Mouse (Mus musculus) CH12F3 (cell line): Measurements from ENCODE around the gene Rcc1.
"Not testable (repeated sequence)": the region's sequence is repeated elsewhere in the genome, so short reads cannot be mapped to it uniquely, and the experiment has no call there.

Experiments used
- in situ Hi-C: fragments of 300-500 bp; cut with MboI; formaldehyde crosslinking; loops from 2 replicates; pipeline ENCODE4 v1.14.3; 2020; ENCODE audit warnings: low sequenced_read_pairs

Rcc1 gene

DNA sequence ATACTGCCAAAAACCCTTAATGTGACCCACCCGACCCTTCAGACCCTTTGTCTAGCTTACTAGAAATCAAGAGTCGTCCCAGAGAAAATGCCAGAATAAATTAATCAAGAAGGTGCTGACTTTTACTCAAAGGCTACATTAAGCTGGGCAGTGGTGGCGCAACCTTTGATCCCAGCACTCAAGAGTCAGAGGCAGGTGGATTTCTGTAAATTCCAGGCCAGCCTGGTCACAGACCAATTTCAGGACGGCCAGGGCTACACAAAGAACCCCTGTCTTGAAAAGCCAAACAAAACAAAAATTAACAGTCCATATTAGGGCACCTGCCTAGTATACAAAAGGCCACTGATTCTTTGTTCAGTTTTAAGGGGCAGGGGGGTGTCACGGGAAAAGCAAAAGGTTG, 26.9 kb downstream of the Rcc1 start:
- in situ Hi-C loops = no loop called here

DNA sequence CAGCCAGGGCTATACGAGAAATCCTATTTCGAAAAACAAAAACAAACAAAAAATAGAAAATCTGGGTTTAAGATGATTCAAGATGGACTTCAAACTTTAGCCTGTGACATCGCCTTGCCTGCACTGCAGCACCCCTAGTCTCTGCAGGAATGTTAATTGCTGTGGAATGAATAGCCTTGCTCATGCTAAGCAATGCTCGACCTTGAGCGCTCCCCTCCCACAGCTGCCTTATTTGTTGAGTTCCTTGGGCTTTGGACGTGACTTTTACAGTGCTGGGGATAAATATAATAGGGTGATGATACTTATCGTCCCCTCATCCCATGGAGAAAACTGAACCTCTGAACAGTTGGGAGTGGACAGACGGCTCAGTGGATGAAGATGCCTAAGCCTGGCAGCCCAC, 37.7 kb downstream of the Rcc1 start:
- in situ Hi-C loops = no loop called here

DNA sequence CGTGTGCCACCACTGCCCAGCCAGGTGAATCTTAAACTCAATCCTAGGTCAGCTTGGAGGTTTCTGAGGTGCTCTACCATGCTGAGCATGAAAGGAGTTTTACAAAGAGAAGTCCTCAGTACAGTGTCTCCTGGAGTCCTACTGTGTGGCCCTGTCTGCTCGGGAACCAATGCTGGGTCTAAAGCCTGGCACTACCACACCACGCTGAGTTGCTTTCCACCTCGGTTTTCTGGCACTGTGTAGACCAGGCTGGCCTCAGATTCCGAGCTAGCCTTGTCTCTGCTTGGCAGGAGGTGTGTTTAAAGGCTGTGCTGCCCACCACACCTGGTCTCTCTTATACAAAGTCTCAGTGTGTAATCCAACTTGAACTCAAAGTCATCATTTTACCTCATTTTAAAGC, 40.8 kb downstream of the Rcc1 start:
- in situ Hi-C loops = no loop called here

DNA sequence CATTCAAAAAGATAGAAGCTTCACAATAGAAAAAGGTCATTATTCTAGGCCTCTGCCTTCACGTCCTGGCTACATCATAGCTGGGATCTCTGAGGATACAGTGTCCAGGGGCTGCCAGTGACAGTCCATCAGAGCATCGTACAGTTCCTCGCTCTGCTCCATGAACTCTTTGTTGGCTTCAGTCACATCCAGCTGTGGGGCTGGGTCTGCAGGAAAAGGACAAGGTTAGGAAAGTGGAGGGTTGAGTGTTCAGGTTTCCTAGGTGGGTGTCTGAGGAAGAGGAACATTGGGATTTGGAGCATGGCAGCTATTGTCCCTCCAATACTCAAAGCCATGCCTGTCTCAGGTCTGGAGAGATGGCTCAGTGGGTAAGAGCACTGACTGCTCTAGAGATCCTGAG, 41.6 kb downstream of the Rcc1 start:
- in situ Hi-C loops = no loop called here

DNA sequence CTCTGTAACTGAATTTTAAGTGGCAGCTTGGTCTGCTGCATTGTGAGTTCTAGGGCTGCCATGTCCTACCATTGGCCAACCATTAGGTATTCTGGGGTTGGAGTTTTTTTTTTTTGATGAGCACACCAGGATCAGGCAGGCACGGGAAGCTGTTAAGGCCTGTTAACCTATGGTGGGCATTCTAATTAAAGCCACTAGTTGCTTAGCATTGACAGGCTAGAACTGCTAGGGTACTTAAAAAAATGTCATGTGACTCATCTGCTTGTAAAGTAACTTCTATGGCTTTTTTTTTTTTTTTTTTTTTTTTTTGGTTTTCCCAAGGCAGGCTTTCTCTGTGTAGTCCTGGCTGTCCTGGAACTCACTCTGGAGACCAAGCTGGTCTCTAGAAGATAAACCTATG, 42.2 kb downstream of the Rcc1 start:
- in situ Hi-C loops = no loop called here

DNA sequence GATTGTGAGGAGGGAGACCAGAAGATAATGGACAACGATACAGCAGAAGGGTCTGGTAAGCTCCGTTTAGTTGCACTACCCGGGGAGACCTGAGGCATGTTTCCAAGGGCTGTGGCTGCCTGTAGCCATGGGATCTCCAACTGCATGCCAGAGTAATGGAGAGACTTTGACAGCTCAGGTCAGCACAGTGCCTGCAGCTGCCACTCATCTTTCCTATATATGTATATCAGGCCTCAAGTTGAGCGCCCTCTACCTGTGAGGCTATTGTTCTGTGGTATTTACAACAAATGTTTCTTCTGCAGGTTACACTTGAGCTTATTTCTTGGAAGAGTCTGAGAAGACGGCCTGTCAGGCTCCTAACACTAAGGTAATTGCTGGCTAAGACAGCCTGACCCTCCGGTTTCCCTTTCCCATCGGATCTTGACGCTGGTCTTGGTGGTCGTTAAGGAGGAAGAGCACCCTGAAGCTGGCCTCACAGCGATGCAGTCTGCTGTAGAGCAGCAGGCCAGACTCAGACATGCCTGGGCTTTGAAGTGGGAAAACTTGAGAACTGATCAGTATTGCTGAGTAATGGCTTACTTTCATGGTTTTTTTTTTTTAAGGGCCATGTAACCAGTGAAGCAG, 43.4 kb downstream of the Rcc1 start:
- in situ Hi-C loops = no loop called here

DNA sequence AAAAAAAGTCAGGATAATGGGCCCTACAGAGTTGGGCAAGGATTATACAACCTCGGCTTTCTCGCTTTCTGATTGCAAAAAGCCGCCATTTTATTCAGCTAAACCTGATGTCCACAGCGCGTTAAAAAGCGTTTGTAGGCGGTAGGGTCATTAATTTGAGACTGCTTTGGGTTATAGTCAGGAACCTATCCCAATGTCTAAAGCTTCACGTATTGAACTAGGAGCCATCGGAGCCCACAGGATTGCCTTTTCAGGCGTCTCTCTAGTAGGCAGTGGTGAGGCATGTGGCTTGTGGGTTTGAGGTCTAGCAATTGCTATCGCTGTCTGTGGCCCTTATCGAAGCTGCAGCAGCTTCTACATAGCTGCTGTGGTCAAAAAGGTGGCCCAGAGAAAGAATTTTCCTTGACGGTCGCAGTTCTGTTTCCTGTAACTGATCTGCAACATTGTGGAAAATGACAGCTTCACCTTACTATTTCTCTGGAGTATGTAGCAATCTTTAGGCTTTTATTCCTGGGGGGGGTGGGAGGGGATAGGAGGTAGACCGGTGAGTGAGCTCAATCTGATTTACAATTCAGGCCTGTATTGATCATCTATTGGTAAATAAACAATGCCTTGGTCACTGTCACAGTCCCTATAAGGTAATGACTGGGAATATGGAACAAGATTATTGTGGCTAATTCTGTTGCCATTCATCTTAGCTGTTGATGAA, 44.1 kb downstream of the Rcc1 start:
- in situ Hi-C loops = no loop called here

DNA sequence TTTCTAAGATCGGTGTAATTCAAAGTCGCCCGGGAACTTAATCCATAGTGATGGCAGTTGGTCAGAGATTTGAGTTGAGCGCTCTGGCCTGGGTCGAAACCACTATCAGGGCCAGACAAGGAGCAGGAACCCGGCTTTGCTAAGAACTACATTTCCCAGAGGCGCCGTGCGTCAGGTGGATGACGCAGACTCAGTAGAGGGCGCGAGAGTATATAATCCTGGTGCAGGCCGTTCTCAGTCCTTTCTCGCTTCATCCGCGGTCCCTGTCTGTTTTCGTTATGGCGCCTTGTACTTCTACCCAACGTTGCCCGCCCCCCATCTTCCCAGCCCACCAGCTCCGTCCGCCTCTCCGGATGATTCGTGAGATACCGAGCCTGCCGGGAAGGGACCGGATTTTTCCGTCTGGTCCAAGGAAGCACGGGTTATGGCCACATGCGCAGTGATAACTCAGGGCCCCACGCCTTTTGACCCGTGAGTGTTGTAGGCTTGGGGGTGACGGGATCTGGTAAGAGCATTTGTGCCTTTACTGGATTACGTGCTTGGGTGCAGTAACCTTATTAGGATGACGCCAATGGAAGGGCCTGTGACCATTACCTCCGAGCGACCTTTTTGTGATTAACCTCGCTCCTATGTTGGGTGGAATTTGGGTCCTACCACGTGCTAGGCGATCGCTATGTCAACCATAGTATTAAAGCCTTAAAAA, 44.8 kb downstream of the Rcc1 start:
- in situ Hi-C loops = no loop called here

DNA sequence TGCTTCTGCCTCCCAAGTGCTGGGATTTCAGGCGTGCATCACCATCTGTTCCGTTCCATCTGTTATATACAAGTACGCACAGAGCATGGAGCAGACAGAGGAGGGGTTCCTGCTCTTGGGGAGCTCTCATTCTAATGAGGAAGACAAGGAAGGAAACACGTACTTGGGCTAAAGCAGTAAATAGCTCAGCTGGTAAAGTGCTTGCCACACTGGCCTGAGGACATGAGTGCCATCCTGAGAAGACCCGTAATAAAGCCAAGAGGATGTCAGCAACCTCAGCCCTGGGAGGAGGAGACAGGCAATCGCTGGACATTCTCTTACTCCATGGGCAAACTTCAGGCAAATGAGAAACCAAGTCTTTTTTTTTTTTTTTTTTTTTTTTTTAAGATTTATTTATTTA, 47.4 kb downstream of the Rcc1 start:
- in situ Hi-C loops = no loop called here

DNA sequence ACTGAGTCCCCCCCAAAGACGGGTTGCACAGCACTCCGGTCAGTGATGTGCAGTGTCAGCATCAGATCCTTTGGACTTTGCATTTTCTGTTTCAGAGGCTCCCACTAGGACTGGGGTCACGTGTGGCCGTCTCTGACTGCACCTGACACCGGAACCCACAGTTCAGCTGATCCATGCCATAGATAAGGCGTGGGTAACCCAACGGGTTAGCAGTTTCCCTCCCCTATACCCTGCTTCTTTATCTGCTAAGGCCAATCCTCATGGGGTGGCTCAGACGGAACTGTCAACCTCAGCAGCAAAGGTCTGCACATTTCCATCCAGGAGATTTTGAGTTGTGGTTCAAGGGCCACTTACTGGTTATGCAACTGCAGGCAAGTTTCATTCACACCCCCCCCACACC, 48.1 kb downstream of the Rcc1 start:
- in situ Hi-C loops = no loop called here

DNA sequence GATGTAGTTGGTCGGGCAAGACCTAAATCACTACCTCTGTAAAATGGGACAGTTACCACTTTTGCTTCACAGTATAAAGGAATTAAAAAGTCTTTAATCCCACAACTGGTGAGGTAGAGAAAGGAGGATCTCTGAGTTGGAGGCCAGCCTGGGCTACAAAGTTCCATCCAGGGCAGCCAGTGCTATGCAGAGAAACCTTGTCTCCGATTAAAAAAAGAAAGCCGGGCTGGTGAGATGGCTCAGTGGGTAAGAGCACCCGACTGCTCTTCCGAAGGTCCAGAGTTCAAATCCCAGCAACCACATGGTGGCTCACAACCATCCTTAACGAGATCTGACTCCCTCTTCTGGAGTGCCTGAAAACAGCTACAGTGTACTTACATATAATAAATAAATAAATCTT, 49.9 kb downstream of the Rcc1 start:
- in situ Hi-C loops = not testable (repeated sequence)

DNA sequence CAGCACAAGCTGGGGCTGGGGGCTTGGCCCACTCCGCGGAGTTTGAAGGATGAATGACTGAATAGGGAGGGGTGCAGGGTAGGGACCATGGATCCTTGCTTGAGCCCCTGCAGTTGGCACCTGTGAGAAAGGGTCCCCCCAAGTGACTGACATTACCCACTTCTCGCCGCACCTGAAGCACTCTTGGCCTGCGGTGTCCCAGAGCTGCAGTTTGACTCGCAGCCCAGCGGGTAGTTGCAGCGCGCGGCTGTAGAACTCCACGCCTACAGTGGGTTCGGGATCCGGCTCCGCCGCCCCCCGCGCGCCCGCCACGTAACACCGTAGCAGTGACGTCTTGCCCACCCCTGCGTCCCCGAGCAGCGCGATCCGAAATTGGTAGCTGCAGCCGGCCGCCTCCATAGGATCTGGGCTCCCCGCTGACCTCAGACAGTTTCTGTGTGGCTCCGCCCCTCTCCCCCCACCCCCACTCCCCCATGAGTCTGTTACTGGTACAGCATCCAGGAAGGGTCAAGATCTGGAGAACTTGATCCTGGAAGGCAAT, 50.4 kb downstream of the Rcc1 start, which contains the start of gene Rab42:
Gene Rab42 (minus strand): TSS at position 447 of the 541 bp plus-strand sequence.
- in situ Hi-C loops = no loop called here

DNA sequence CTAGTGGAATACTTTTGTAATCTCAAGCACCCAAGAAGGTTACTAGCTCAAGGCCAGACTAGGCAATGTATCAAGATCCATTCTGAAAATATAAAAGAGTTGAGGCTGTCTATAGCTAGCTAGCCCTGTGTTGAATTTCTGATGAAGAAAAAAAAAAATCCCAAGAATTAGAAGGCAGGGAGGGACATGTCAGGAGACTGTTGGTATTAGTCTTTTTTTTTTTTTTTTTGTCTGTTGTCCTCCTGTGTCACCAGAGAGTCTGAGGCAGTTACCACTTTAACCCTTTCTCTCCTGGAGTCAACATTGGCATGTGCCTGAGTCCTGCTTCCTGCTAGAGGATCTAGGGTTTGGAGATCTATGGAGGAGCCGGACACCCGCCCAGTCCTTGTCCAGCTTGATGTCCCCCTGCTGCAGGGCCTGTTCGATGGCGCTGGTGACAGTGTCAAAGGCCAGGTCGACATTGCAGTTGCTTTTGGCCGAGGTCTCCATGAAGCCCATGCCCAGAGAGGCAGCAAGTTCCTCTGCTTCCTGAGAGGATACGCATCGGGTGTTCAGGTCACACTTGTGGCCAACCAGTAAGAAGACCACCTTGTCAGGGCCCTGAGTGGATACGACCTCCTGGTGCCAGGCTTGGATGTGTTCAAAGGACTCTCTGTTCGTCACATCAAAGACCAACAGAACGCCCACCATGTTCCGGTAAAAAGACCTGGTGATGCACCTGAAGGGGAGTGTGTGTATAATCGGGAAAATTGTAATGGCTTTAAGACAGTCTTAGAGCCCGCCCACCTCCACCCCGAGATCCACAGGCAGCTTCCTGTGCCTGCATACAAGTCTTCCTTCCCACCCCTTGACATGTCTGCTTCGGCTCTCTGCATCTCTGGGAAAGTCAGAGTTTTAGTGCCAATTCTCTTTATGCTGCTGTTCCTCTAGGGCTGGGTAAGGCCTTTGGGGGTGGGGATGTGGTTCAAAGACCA, 51.2 kb downstream of the Rcc1 start:
- in situ Hi-C loops = no loop called here

DNA sequence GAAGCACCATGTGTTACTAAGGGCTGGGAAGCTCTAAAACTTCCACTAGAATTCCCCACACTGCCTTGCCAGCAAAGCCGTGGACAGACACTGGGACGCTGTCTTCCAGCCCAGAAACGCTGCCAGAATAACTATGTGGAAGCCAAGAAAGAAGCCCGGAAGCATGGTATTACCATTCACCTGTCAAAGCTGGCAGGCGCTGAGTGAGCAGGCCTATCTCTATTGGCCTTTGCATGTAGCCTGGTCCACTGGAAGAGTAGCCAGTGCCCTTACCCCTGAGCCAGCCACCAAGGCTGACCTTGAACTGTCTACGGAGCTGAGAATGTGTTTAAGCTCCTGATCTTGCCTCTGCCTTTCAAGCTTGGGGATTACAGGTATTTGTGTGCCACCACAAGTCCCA, 51.9 kb downstream of the Rcc1 start:
- in situ Hi-C loops = no loop called here

DNA sequence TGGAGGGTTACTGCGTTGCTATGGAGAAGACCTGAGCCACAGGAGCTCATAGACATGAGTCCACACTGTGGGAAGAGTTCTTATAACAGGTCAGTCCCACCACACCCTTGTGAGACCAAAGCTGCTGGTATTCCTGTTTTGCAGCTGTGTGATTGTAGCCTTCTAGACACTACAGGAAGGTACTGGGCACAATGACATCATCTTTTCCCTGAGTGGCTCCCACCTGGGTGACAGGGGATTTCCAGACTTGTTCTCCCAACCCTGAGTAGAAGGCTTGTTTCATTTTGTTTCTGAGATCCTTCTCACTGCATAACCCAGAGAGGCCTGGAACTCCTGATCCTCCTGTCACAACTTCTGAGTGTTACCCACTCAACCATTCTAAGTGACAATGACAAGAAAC, 53.6 kb downstream of the Rcc1 start:
- in situ Hi-C loops = no loop called here

DNA sequence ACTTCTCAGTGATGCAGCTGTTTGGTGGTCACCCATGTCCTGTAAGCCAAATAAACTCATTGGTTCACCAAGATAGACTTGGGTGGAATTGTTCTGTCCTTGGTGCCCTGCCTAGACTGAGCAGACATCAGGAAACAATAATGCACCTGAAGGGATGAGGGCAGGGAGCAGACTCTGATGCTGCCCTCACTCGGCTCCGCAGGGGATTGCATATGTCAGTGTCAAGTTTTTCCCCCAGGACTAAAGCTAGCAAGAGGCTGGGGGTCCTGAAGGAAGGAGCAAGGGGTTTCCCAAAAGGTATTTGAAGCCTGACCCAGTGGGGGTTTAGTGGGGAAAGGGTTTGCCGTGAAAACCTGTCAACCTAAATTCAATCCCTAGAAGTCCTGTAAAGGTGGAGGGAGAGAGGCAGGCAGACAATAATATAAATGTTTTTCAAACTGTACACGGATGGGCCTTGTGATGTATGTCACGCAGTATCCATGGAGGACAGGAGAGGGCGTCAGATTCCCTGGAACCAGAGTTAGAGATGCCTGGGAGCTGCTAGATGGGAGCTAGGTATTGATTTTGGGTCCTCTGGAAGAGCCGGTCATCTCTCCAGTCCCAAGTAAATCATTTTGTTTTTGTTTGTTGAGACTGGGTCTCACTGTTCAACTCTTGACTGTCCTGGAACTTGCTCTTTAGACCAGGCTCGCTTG, 57.6 kb downstream of the Rcc1 start:
- in situ Hi-C loops = no loop called here

DNA sequence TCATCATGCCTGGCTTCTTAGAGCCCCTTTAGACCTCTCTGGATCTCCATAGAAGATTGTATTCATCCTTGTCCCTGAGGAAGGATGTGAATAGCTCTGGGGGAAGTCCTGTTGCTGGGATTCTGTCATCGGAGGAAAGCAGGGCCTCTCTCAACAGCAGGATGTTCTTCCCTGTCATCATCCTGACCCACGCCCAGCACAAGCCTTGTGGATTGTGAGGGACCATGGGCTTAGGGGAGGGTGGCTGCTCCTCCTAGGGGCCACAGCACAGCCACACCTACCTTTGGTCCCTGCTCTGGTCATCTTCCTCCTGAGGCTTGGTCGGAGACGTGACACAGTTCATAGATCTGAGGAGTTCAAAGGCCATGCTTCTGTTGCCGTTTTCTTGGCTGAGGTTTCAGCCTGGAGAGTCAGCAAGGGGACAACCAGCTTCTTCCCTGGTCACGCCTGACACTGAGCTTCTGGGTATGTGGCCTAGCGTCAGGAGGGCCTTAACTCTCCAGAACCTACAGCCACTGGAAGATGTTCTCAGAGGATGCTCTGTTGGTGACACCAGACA, 59.6 kb downstream of the Rcc1 start:
- in situ Hi-C loops = no loop called here

DNA sequence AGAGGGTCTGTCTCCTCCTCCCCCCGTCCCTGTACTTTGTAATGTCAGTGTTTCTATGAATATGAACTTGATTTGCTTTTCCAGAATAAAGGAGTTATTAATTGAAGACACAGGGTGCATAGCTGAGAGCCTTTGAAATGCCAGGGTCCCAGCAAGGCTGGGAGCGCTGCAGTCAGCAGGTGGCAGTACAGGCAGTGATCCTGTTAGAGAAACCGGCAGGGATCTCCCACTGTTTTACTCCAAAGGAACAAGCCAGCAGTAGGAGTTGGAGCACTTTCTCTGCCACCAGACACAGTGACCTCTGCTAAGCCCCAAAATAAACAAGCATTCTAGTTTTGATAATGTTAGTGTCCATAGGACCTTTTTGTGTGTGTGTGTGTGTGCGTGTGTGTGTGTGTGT, 60.4 kb downstream of the Rcc1 start:
- in situ Hi-C loops = no loop called here

DNA sequence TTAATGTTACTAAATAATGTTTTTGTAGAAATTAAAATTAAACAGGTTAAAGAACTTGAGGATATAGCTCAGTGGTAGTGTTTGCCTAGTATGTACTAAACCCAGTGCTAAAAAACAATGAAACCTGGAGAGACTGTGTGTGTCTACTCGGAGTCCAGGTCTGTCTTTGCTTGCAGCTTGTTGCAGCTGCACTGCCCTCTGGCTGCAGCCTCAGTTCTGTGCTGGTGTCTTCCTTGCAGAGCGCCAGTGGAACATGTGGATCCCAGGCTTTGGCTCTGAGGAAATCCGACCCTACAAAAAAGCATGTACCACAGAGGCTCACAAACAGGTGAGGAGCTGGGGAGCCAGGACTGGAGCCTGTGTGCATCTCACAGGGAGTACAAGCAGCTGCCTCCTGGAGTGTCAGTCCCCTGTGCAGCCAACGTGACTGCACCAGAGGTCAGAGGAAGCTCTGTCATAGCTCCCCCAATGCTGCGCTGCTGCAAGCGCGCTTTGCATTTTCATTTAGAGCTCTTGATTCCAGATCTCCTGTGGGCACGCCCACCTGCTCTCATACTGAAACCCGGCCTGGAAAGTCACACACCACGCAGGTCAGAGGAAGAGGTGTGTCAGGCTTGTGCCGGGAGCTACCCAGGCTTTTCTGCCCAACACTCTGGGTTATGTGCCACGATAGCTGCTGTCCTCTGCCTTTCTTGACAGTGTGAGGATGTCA, 61.6 kb downstream of the Rcc1 start:
- in situ Hi-C loops = no loop called here
